Mouse (Mus musculus): ENCODE data around the gene Gbp2b. TPM values are rescaled to one million over a fixed set of nuclear protein-coding genes. Genes with fewer than 3 reads are reported as not detected.
"Not testable (repeated sequence)": the region's sequence is repeated elsewhere in the genome, so short reads cannot be mapped to it uniquely, and the experiment has no call there.

Gene Gbp2b
- not detected in 2 replicates for polyA plus RNA-seq (2015; fragmentation: Nextera tagmentation; extraction: Ambion mirVana)

GRCm38 (mm10) chr3:142594547-142594946 lies at the start of gene Gbp2b:
Gene Gbp2b, plus strand, starts transcription at chr3:142594847.
- Histone ChIP-seq H3K9ac (replicated peaks) (no peak within 1 kb of the TSS), H3K4me3 (no peak within 1 kb of the TSS), H3K27ac (replicated peaks) (no peak within 1 kb of the TSS), H3K4me1 (no peaks in the 10 kb centered on the region), H3K27me3 (no peaks in the 10 kb centered on the region), H3K4me2 (replicated peaks) (no peak within 1 kb of the TSS), H3K9me3 (no peaks in the 10 kb centered on the region), H3K36me3 (no peaks in the 10 kb centered on the region)
- WGBS = 84% methylated on average over 1 of the region's 1 CpGs
- no peak for ATAC-seq (replicated peaks)

GRCm38 (mm10) chr3:142546690-142547089 lies 48.0 kb upstream of the Gbp2b start:
- H3K27ac ChIP-seq (replicated peaks) = no peak overlapping the region

GRCm38 (mm10) chr3:142550052-142550676 lies 44.5 kb upstream of the Gbp2b start:
- Histone ChIP-seq H3K4me1 (no peaks in the 10 kb centered on the region), H3K4me2 (replicated peaks) (no peak overlapping the region), H3K36me3 (no peaks in the 10 kb centered on the region), H3K4me3 (no peak overlapping the region), H3K9ac (replicated peaks) (no peak overlapping the region), H3K27me3 (no peaks in the 10 kb centered on the region), H3K27ac (replicated peaks) (no peak overlapping the region), H3K9me3 (no peaks in the 10 kb centered on the region)
- 92% methylated on average over 3 of the region's 3 CpGs for WGBS
- ATAC-seq (replicated peaks) = no peak

More at GRCm38 (mm10) chr3:142546690-142547089, 48.0 kb upstream of the Gbp2b start:
- H3K36me3 ChIP-seq = no peaks in the 10 kb centered on the region
- H3K9ac ChIP-seq (replicated peaks) = no peak overlapping the region
- 55% methylated on average over 3 of the region's 3 CpGs for WGBS
- no peaks in the 10 kb centered on the region for H3K27me3 ChIP-seq
- H3K9me3 ChIP-seq = no peaks in the 10 kb centered on the region
- H3K4me2 ChIP-seq (replicated peaks) = no peak overlapping the region
- no peak overlapping the region for H3K4me3 ChIP-seq
- no peak for ATAC-seq (replicated peaks)
- no peaks in the 10 kb centered on the region for H3K4me1 ChIP-seq

- Histone ChIP-seq H3K27ac (replicated peaks) (no peak overlapping the region), H3K27me3 (no peaks in the 10 kb centered on the region), H3K4me2 (replicated peaks) (no peak overlapping the region), H3K9ac (replicated peaks) (no peak overlapping the region), H3K4me3 (no peak overlapping the region), H3K9me3 (no peaks in the 10 kb centered on the region), H3K36me3 (no peaks in the 10 kb centered on the region), H3K4me1 (0 out of 2 replicates have a peak, but pooled peaks cover under 1% of the 10 kb centered on the region)
- 84% methylated on average over 1 of the region's 1 CpGs for WGBS
- no peak for ATAC-seq (replicated peaks)
Observed at GRCm38 (mm10) chr3:142554601-142555000, 40.0 kb upstream of the Gbp2b start.

GRCm38 (mm10) chr3:142555623-142556022 lies 39.0 kb upstream of the Gbp2b start:
- H3K4me3 ChIP-seq = no peak overlapping the region

GRCm38 (mm10) chr3:142559632-142560228 lies 34.9 kb upstream of the Gbp2b start, which contains the start of gene Gbp3:
Gene Gbp3, plus strand, starts transcription at chr3:142560026.
- H3K9ac ChIP-seq (replicated peaks) = no peak within 1 kb of the TSS; the same call in 1 of the 2 replicates
- peak within 1 kb of the TSS; percentile 33 for H3K4me2 ChIP-seq (replicated peaks)
- no peaks in the 10 kb centered on the region for H3K27me3 ChIP-seq
- no peak within 1 kb of the TSS for H3K27ac ChIP-seq (replicated peaks)
- no peaks in the 10 kb centered on the region for H3K9me3 ChIP-seq
- peak within 1 kb of the TSS; percentile 22 for H3K4me3 ChIP-seq
- 0 out of 2 replicates have a peak, but pooled peaks cover 4% of the 10 kb centered on the region for H3K4me1 ChIP-seq
- H3K36me3 ChIP-seq = no peaks in the 10 kb centered on the region
- 23% methylated on average over 3 of the region's 3 CpGs for WGBS
- ATAC-seq (replicated peaks) = no peak

More at GRCm38 (mm10) chr3:142555623-142556022, 39.0 kb upstream of the Gbp2b start:
- Histone ChIP-seq H3K9ac (replicated peaks) (no peak overlapping the region), H3K4me1 (0 out of 2 replicates have a peak, but pooled peaks cover 4% of the 10 kb centered on the region), H3K36me3 (no peaks in the 10 kb centered on the region), H3K9me3 (no peaks in the 10 kb centered on the region), H3K27ac (replicated peaks) (no peak overlapping the region), H3K4me2 (replicated peaks) (no peak overlapping the region), H3K27me3 (no peaks in the 10 kb centered on the region)
- 85% methylated on average over 11 of the region's 11 CpGs for WGBS
- ATAC-seq (replicated peaks) = no peak

GRCm38 (mm10) chr3:142560296-142560948 lies 34.2 kb upstream of the Gbp2b start:
- H3K27me3 ChIP-seq = no peaks in the 10 kb centered on the region
- peak; percentile 88 for ATAC-seq (replicated peaks)
- no peak overlapping the region; the same call in 1 of the 2 replicates for H3K9ac ChIP-seq (replicated peaks)
- H3K27ac ChIP-seq (replicated peaks) = no peak overlapping the region
- H3K4me3 ChIP-seq = peak overlapping the region; percentile 22
- H3K36me3 ChIP-seq = no peaks in the 10 kb centered on the region
- peak overlapping the region; percentile 33 for H3K4me2 ChIP-seq (replicated peaks)
- 0 out of 2 replicates have a peak, but pooled peaks cover 4% of the 10 kb centered on the region for H3K4me1 ChIP-seq
- H3K9me3 ChIP-seq = no peaks in the 10 kb centered on the region
- WGBS = 20% methylated on average over 12 of the region's 12 CpGs

- no peak overlapping the region for H3K27ac ChIP-seq (replicated peaks)
Observed at GRCm38 (mm10) chr3:142561045-142561646, 33.5 kb upstream of the Gbp2b start.

GRCm38 (mm10) chr3:142561666-142562065 lies 33.0 kb upstream of the Gbp2b start:
- 90% methylated on average over 7 of the region's 7 CpGs for WGBS
- Histone ChIP-seq H3K27ac (replicated peaks) (no peak overlapping the region), H3K9me3 (no peaks in the 10 kb centered on the region), H3K4me1 (0 out of 2 replicates have a peak, but pooled peaks cover 4% of the 10 kb centered on the region), H3K36me3 (no peaks in the 10 kb centered on the region), H3K9ac (replicated peaks) (no peak overlapping the region), H3K4me2 (replicated peaks) (no peak overlapping the region), H3K27me3 (no peaks in the 10 kb centered on the region), H3K4me3 (no peak overlapping the region)
- no peak for ATAC-seq (replicated peaks)

More at GRCm38 (mm10) chr3:142561045-142561646, 33.5 kb upstream of the Gbp2b start:
- H3K9ac ChIP-seq (replicated peaks) = no peak overlapping the region
- no peaks in the 10 kb centered on the region for H3K27me3 ChIP-seq
- H3K36me3 ChIP-seq = no peaks in the 10 kb centered on the region
- ATAC-seq (replicated peaks) = no peak
- H3K4me1 ChIP-seq = 0 out of 2 replicates have a peak, but pooled peaks cover 4% of the 10 kb centered on the region
- H3K4me2 ChIP-seq (replicated peaks) = no peak overlapping the region
- 90% methylated on average over 14 of the region's 14 CpGs for WGBS
- H3K9me3 ChIP-seq = no peaks in the 10 kb centered on the region
- H3K4me3 ChIP-seq = no peak overlapping the region

GRCm38 (mm10) chr3:142567490-142567889 lies 27.2 kb upstream of the Gbp2b start:
- WGBS = 49% methylated on average over 5 of the region's 5 CpGs
- not testable (repeated sequence) for H3K4me3 ChIP-seq; ATAC-seq (replicated peaks)

GRCm38 (mm10) chr3:142570738-142571137 lies 23.9 kb upstream of the Gbp2b start:
- Histone ChIP-seq H3K9me3 (no peaks in the 10 kb centered on the region), H3K4me2 (replicated peaks) (no peak overlapping the region), H3K27me3 (no peaks in the 10 kb centered on the region), H3K4me1 (no peaks in the 10 kb centered on the region), H3K27ac (replicated peaks) (no peak overlapping the region), H3K4me3 (no peak overlapping the region), H3K9ac (replicated peaks) (no peak overlapping the region), H3K36me3 (no peaks in the 10 kb centered on the region)
- ATAC-seq (replicated peaks) = no peak
- WGBS = 88% methylated on average over 4 of the region's 4 CpGs

More at GRCm38 (mm10) chr3:142567490-142567889, 27.2 kb upstream of the Gbp2b start:
- not testable (repeated sequence) for H3K36me3 ChIP-seq; H3K27me3 ChIP-seq; H3K9ac ChIP-seq (replicated peaks); H3K9me3 ChIP-seq; H3K4me2 ChIP-seq (replicated peaks); H3K4me1 ChIP-seq; H3K27ac ChIP-seq (replicated peaks)

- no peak for ATAC-seq (replicated peaks)
- 78% methylated on average over 3 of the region's 3 CpGs for WGBS
- Histone ChIP-seq H3K4me2 (replicated peaks) (no peak overlapping the region), H3K27me3 (no peaks in the 10 kb centered on the region), H3K4me1 (no peaks in the 10 kb centered on the region), H3K4me3 (no peak overlapping the region), H3K9me3 (no peaks in the 10 kb centered on the region), H3K36me3 (no peaks in the 10 kb centered on the region), H3K9ac (replicated peaks) (no peak overlapping the region), H3K27ac (replicated peaks) (no peak overlapping the region)
Observed at GRCm38 (mm10) chr3:142577108-142577507, 17.5 kb upstream of the Gbp2b start.
